Mouse (Mus musculus): ENCODE results near the gene Stmn1. TPM values are rescaled to one million over a fixed set of nuclear protein-coding genes. Genes with fewer than 3 reads are reported as not detected.

The Stmn1 gene
- polyA plus RNA-seq, 1 experiment from 2014 or later: 1,595 TPM

- no peak for ATAC-seq (ENCODE audit: low FRiP score, low TSS enrichment)
- peak overlapping the region; percentile 96 for H3K27ac ChIP-seq (ENCODE audit: low read length)
- H3K4me3 ChIP-seq (ENCODE audit: low read length): peak overlapping the region; percentile 94
- H3K9ac ChIP-seq (replicated peaks; ENCODE audit: low read length): peak overlapping the region; percentile 93
- H3K4me1 ChIP-seq (ENCODE audit: insufficient read depth, low read length): peaks cover 18% of the 10 kb centered on the region; the same call in 1 of the 2 replicates
- H3K4me2 ChIP-seq (replicated peaks; ENCODE audit: low read depth, low read length): peak overlapping the region; percentile 72
- WGBS: 11% methylated on average over 6 of the region's 6 CpGs
- H3K9me3 ChIP-seq (ENCODE audit: low read length): no peaks in the 10 kb centered on the region
- H3K36me3 ChIP-seq (ENCODE audit: insufficient read depth, low read length): peaks cover 30% of the 10 kb centered on the region
- H3K27me3 ChIP-seq (ENCODE audit: insufficient read depth, low read length): no peaks in the 10 kb centered on the region
Measured at GRCm38 (mm10) chr4:134469341-134469796, 1.2 kb downstream of the Stmn1 start.

DNA sequence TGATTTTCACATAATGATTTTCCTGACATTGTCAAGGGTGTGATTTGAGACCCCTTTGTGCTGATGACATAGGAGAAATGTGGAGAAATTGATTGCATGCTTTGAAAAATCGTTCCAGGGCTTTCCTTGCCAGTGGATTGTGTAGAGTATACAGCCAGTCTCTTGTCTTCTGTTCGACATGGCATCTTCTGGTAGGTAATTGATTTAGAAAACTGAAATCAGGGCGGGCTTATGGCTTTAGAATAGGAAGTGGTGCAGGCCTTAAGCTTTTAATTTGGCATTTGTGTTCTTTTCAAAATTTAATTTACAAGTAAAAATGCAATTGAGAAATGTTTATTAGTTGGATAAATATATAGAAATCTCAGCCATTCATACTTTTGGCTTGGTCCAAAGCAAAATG is 1.9 kb downstream of the Stmn1 start:
- H3K9ac ChIP-seq (replicated peaks; ENCODE audit: low read length): peak overlapping the region; percentile 54; the same call in 1 of the 2 replicates
- WGBS: 61% methylated on average over 3 of the region's 3 CpGs
- no peak overlapping the region for H3K27ac ChIP-seq (ENCODE audit: low read length)
- no peak for ATAC-seq (ENCODE audit: low FRiP score, low TSS enrichment)
- peak overlapping the region; percentile 94 for H3K4me3 ChIP-seq (ENCODE audit: low read length)
- H3K9me3 ChIP-seq (ENCODE audit: low read length): no peaks in the 10 kb centered on the region
- H3K4me2 ChIP-seq (replicated peaks; ENCODE audit: low read depth, low read length): peak overlapping the region; percentile 72
- H3K36me3 ChIP-seq (ENCODE audit: insufficient read depth, low read length): peaks cover 36% of the 10 kb centered on the region
- H3K27me3 ChIP-seq (ENCODE audit: insufficient read depth, low read length): no peaks in the 10 kb centered on the region
- H3K4me1 ChIP-seq (ENCODE audit: insufficient read depth, low read length): peaks cover 18% of the 10 kb centered on the region; the same call in 1 of the 2 replicates

- Histone ChIP-seq H3K36me3 (ENCODE audit: insufficient read depth, low read length) (peaks cover 45% of the 10 kb centered on the region), H3K9me3 (ENCODE audit: low read length) (no peaks in the 10 kb centered on the region), H3K27ac (ENCODE audit: low read length) (no peak overlapping the region), H3K27me3 (ENCODE audit: insufficient read depth, low read length) (no peaks in the 10 kb centered on the region), H3K9ac (replicated peaks; ENCODE audit: low read length) (no peak overlapping the region), H3K4me1 (ENCODE audit: insufficient read depth, low read length) (peaks cover 18% of the 10 kb centered on the region; the same call in 1 of the 2 replicates), H3K4me2 (replicated peaks; ENCODE audit: low read depth, low read length) (no peak overlapping the region), H3K4me3 (ENCODE audit: low read length) (no peak overlapping the region)
- no peak for ATAC-seq (ENCODE audit: low FRiP score, low TSS enrichment)
Measured at GRCm38 (mm10) chr4:134471469-134471868, 3.3 kb downstream of the Stmn1 start.

GRCm38 (mm10) chr4:134473764-134474163 is 5.6 kb downstream of the Stmn1 start:
- 80% methylated on average over 4 of the region's 4 CpGs for WGBS
- Histone ChIP-seq H3K4me3 (ENCODE audit: low read length) (no peak overlapping the region), H3K36me3 (ENCODE audit: insufficient read depth, low read length) (peaks cover 45% of the 10 kb centered on the region), H3K27ac (ENCODE audit: low read length) (no peak overlapping the region), H3K27me3 (ENCODE audit: insufficient read depth, low read length) (no peaks in the 10 kb centered on the region), H3K4me2 (replicated peaks; ENCODE audit: low read depth, low read length) (no peak overlapping the region), H3K9ac (replicated peaks; ENCODE audit: low read length) (no peak overlapping the region), H3K9me3 (ENCODE audit: low read length) (no peaks in the 10 kb centered on the region), H3K4me1 (ENCODE audit: insufficient read depth, low read length) (peaks cover 11% of the 10 kb centered on the region; the same call in 1 of the 2 replicates)
- ATAC-seq (ENCODE audit: low FRiP score, low TSS enrichment): no peak

DNA sequence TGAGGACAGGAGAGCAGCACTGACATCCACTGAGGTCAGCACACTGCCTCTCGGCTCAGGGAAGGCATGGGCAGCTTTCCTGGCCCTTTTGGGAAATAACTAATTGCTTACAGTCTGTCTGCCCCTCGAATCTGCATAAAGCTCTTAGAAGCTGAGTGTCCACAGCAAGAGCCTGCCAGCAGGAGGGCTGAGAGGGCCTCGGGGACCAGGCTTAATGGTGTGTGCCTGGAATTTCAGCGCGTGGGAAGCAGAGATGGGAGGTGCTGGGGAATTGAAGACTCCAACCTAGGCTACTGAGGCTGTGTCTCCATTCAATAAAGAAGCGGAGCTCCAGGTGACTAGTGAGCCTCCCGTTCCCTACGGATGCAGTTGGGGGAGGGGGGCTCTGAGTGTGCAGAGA is 6.1 kb downstream of the Stmn1 start:
- no peak overlapping the region for H3K9ac ChIP-seq (replicated peaks; ENCODE audit: low read length)
- no peaks in the 10 kb centered on the region for H3K27me3 ChIP-seq (ENCODE audit: insufficient read depth, low read length)
- H3K36me3 ChIP-seq (ENCODE audit: insufficient read depth, low read length): peaks cover 45% of the 10 kb centered on the region
- no peaks in the 10 kb centered on the region for H3K9me3 ChIP-seq (ENCODE audit: low read length)
- H3K4me2 ChIP-seq (replicated peaks; ENCODE audit: low read depth, low read length): no peak overlapping the region
- H3K27ac ChIP-seq (ENCODE audit: low read length): no peak overlapping the region
- peaks cover 11% of the 10 kb centered on the region; the same call in 1 of the 2 replicates for H3K4me1 ChIP-seq (ENCODE audit: insufficient read depth, low read length)
- H3K4me3 ChIP-seq (ENCODE audit: low read length): no peak overlapping the region
- ATAC-seq (ENCODE audit: low FRiP score, low TSS enrichment): no peak
- 68% methylated on average over 8 of the region's 8 CpGs for WGBS

DNA sequence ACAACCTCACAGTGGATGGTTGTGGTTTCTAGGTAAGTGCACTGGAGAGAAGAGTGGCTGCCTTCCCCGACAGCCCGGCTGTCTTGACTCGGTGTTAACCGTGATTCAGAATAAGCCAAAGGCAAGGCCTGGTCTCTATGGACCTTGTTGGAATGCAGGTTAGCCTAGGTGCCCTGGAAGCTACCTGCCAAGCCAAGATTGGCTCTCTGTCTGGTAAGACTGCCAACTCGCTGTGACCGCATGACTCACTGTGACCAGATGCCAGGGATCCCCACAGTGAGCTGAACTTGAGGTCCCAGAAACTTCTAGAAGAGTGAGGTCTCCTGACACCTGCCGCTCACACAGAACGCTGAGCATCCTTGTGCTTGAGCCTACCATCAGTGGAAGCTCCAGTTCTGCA is 8.8 kb downstream of the Stmn1 start:
- H3K27me3 ChIP-seq (ENCODE audit: insufficient read depth, low read length): no peaks in the 10 kb centered on the region
- peaks cover 35% of the 10 kb centered on the region for H3K36me3 ChIP-seq (ENCODE audit: insufficient read depth, low read length)
- WGBS: 86% methylated on average over 8 of the region's 8 CpGs
- H3K4me3 ChIP-seq (ENCODE audit: low read length): no peak overlapping the region
- no peak for ATAC-seq (ENCODE audit: low FRiP score, low TSS enrichment)
- H3K4me1 ChIP-seq (ENCODE audit: insufficient read depth, low read length): no peaks in the 10 kb centered on the region
- no peaks in the 10 kb centered on the region for H3K9me3 ChIP-seq (ENCODE audit: low read length)
- H3K27ac ChIP-seq (ENCODE audit: low read length): no peak overlapping the region
- no peak overlapping the region for H3K9ac ChIP-seq (replicated peaks; ENCODE audit: low read length)
- no peak overlapping the region for H3K4me2 ChIP-seq (replicated peaks; ENCODE audit: low read depth, low read length)

DNA sequence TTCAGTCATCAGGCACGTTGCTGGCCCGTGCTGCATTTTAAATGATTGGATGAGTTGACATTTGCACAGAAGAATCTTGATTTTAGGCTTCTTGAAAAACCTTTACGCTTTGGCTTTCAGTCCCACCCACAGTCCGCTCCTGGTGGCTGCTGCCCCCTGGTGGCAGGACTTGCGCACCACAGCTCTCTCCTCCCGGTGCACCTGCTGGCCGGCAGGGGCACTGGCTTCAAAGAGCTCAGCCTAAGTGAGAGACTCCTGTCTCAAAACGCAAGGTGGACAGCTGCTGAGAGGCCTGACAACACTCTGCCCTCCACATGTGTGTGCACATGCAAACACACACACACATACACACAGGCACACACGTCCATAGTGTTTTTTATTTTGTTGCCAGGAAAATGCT is 9.9 kb downstream of the Stmn1 start:
- 7% methylated on average over 9 of the region's 9 CpGs for WGBS
- Histone ChIP-seq H3K27me3 (ENCODE audit: insufficient read depth, low read length) (0 out of 2 replicates have a peak, but pooled peaks cover under 1% of the 10 kb centered on the region), H3K4me2 (replicated peaks; ENCODE audit: low read depth, low read length) (no peak overlapping the region), H3K9me3 (ENCODE audit: low read length) (no peaks in the 10 kb centered on the region), H3K4me1 (ENCODE audit: insufficient read depth, low read length) (no peaks in the 10 kb centered on the region), H3K4me3 (ENCODE audit: low read length) (no peak overlapping the region), H3K36me3 (ENCODE audit: insufficient read depth, low read length) (peaks cover 23% of the 10 kb centered on the region), H3K27ac (ENCODE audit: low read length) (no peak overlapping the region), H3K9ac (replicated peaks; ENCODE audit: low read length) (no peak overlapping the region)
- peak; percentile 58 for ATAC-seq (ENCODE audit: low FRiP score, low TSS enrichment)

DNA sequence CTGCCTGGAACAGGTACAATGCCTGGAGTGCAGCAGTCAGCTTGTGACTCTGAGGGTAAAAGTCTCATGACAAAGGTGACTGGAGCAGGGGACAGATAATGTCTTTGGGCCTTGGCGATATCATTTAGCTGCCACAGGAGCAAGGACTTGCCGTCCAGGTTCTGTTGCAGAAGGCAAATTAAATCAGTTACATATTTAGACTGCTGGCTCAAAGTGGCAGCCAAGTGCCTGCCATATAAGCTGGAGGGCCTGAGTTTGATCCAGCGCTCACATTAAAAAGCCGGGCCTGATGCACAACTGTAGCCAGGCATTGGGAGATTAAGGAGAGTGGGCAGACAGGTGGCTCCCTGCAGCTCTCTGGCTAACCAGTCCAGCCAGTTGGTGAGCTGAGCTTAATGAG is 11.7 kb downstream of the Stmn1 start:
- H3K4me3 ChIP-seq (ENCODE audit: low read length): no peak overlapping the region
- 84% methylated on average over 4 of the region's 4 CpGs for WGBS

DNA sequence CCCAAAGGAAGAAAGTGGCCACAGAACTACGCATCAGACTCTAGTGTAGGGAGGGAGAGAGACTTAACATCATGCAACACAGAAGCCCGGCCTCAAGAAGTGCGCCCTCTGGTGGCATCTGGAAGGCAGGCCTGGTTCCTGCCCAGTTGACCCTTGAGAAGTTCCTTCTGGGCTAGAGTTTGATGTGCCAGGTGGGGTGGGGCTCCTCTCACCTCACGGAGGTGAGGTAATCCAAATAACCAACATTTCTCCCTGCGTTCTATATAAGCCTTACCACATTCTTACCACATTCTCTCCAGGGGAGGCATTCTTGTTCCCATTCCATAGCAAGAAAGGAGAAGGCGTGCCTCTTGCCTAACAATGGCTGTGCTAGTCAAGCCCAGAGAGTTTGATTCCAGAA is 12.7 kb downstream of the Stmn1 start:
- H3K36me3 ChIP-seq (ENCODE audit: insufficient read depth, low read length): peaks cover under 1% of the 10 kb centered on the region; the same call in 1 of the 2 replicates
- 24% methylated on average over 6 of the region's 6 CpGs for WGBS
- no peak for ATAC-seq (ENCODE audit: low FRiP score, low TSS enrichment)
- H3K4me3 ChIP-seq (ENCODE audit: low read length): no peak overlapping the region
- no peak overlapping the region for H3K27ac ChIP-seq (ENCODE audit: low read length)
- H3K27me3 ChIP-seq (ENCODE audit: insufficient read depth, low read length): peaks cover 5% of the 10 kb centered on the region; the same call in 1 of the 2 replicates
- H3K9ac ChIP-seq (replicated peaks; ENCODE audit: low read length): no peak overlapping the region
- H3K4me1 ChIP-seq (ENCODE audit: insufficient read depth, low read length): no peaks in the 10 kb centered on the region
- no peak overlapping the region for H3K4me2 ChIP-seq (replicated peaks; ENCODE audit: low read depth, low read length)
- H3K9me3 ChIP-seq (ENCODE audit: low read length): no peaks in the 10 kb centered on the region

More for the DNA sequence above, 11.7 kb downstream of the Stmn1 start:
- ATAC-seq (ENCODE audit: low FRiP score, low TSS enrichment): no peak
- no peaks in the 10 kb centered on the region for H3K9me3 ChIP-seq (ENCODE audit: low read length)
- peaks cover 10% of the 10 kb centered on the region for H3K36me3 ChIP-seq (ENCODE audit: insufficient read depth, low read length)
- peaks cover 5% of the 10 kb centered on the region; the same call in 1 of the 2 replicates for H3K27me3 ChIP-seq (ENCODE audit: insufficient read depth, low read length)
- H3K4me1 ChIP-seq (ENCODE audit: insufficient read depth, low read length): no peaks in the 10 kb centered on the region
- H3K9ac ChIP-seq (replicated peaks; ENCODE audit: low read length): no peak overlapping the region
- no peak overlapping the region for H3K27ac ChIP-seq (ENCODE audit: low read length)
- no peak overlapping the region for H3K4me2 ChIP-seq (replicated peaks; ENCODE audit: low read depth, low read length)

- Histone ChIP-seq H3K27ac (ENCODE audit: low read length) (no peak overlapping the region), H3K9me3 (ENCODE audit: low read length) (no peaks in the 10 kb centered on the region), H3K4me1 (ENCODE audit: insufficient read depth, low read length) (no peaks in the 10 kb centered on the region), H3K9ac (replicated peaks; ENCODE audit: low read length) (no peak overlapping the region), H3K4me3 (ENCODE audit: low read length) (no peak overlapping the region), H3K36me3 (ENCODE audit: insufficient read depth, low read length) (no peaks in the 10 kb centered on the region), H3K4me2 (replicated peaks; ENCODE audit: low read depth, low read length) (no peak overlapping the region), H3K27me3 (ENCODE audit: insufficient read depth, low read length) (peaks cover 5% of the 10 kb centered on the region; the same call in 1 of the 2 replicates)
- no peak for ATAC-seq (ENCODE audit: low FRiP score, low TSS enrichment)
- WGBS: 59% methylated on average over 6 of the region's 6 CpGs
Measured at GRCm38 (mm10) chr4:134481270-134481669, 13.2 kb downstream of the Stmn1 start.

Data from kidney, embryonic 16.5 days (tissue).